Mouse (Mus musculus): Measurements from ENCODE around the gene Six1.

- TF ChIP-seq CEBPB (IDR thresholded peaks at IDR 0.05; ENCODE audit: low read depth) (no peak), USF1 (IDR thresholded peaks at IDR 0.05; ENCODE audit: low read depth) (no peak), CTCF (IDR thresholded peaks at IDR 0.05; ENCODE audit: control insufficient read depth, insufficient read depth, insufficient read length) (no peak)
Observed at GRCm38 (mm10) chr12:73085739-73086630, 32.3 kb upstream of the Six1 start.
